In the genomic region with DNA sequence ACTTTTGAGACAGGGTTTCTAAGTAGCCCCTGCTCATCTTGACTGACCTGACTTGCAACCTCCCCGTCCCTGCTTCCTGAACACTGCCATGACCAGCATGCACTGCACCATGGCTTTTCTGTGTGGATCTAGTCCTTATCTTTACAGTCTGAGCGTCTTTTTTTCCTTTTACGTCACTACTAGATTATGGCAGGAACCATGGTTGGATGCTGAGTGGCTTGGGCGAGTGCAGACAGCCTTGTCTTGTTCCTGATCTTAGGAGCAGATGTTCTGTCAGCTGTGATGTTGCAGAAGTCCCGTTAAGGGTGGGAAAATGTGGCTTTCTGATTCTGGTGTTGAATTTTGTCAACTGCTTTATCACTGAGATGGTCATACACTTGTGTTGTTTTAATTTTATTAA, we compare ENCODE assay signal across 8 mouse cellular contexts. TPM values are rescaled to one million over a fixed set of nuclear protein-coding genes. Genes with fewer than 3 reads are reported as not detected.
DNase-seq lines count a peak whose midpoint lies in the region; ATAC-seq and TF ChIP-seq lines count a peak whose summit lies in the region.

No protein-coding gene starts in this region.

- intact Hi-C loops in heart, postnatal 14 days (cut with DNase I), result loop anchor here (2.0 kb wide), 1 partner anchor 15 kb away; no protein-coding TSS in a partner anchor

- H3K9ac ChIP-seq in intestine, embryonic 14.5 days (ENCODE audit: low read length), result no peak overlapping the region
- no peak overlapping the region for H3K9ac ChIP-seq in midbrain, postnatal 0 days (replicated peaks; ENCODE audit: low read length, poor library complexity, severe bottlenecking)

- no peak for TF ChIP-seq CTCF in midbrain, postnatal 0 days (IDR thresholded peaks at IDR 0.05)

- 28% methylated on average over 5 of the region's 5 CpGs for WGBS in forebrain, embryonic 10.5 days
- 20% methylated on average over 5 of the region's 5 CpGs for WGBS in intestine, embryonic 14.5 days
- 21% methylated on average over 5 of the region's 5 CpGs for WGBS in midbrain, postnatal 0 days

- peak overlapping the region; percentile 90 for H3K27ac ChIP-seq in forebrain, embryonic 10.5 days
- peak overlapping the region; percentile 93 for H3K27ac ChIP-seq in intestine, embryonic 14.5 days (ENCODE audit: low read depth)
- peak overlapping the region; percentile 72; the same call in 1 of the 2 replicates for H3K27ac ChIP-seq in midbrain, postnatal 0 days (ENCODE audit: low read depth, low read length)

- H3K36me3 ChIP-seq in forebrain, embryonic 10.5 days (replicated peaks), result peaks cover 21% of the 10 kb centered on the region
- H3K36me3 ChIP-seq in intestine, embryonic 14.5 days (ENCODE audit: control insufficient read depth, insufficient read depth, low read length), result no peaks in the 10 kb centered on the region
- no peaks in the 10 kb centered on the region for H3K36me3 ChIP-seq in midbrain, postnatal 0 days (ENCODE audit: insufficient read depth, low read length)

- peak; percentile 66 to 72 for DNase-seq in heart, adult 18-20 months
- no peak for DNase-seq in heart, postnatal 14 days
- no peak for DNase-seq in forebrain, embryonic 10.5 days (ENCODE audit: extremely low spot score, low spot score)
- no peak for DNase-seq in intestine, embryonic 14.5 days (ENCODE audit: low spot score)
- DNase-seq in midbrain, postnatal 0 days (ENCODE audit: low spot score), result no peak
- no peak for DNase-seq in ovary, postnatal 14 days (ENCODE audit: low spot score)
- no peak for DNase-seq in frontal cortex, postnatal 36 days (ENCODE audit: low spot score in 2 of 2)
- DNase-seq in layer of hippocampus, postnatal 10 days (ENCODE audit: low spot score in 2 of 2), result no peak

- H3K9me3 ChIP-seq in forebrain, embryonic 10.5 days, result peaks cover 2% of the 10 kb centered on the region; the same call in 1 of the 2 replicates
- no peaks in the 10 kb centered on the region for H3K9me3 ChIP-seq in intestine, embryonic 14.5 days (ENCODE audit: control insufficient read depth, low read length)
- H3K9me3 ChIP-seq in midbrain, postnatal 0 days (ENCODE audit: low read length), result no peaks in the 10 kb centered on the region

- peaks cover 80% of the 10 kb centered on the region for H3K4me1 ChIP-seq in forebrain, embryonic 10.5 days
- H3K4me1 ChIP-seq in intestine, embryonic 14.5 days (replicated peaks; ENCODE audit: control insufficient read depth, insufficient read depth, low read length), result peaks cover 38% of the 10 kb centered on the region
- H3K4me1 ChIP-seq in midbrain, postnatal 0 days (ENCODE audit: insufficient read depth, low read length), result peaks cover 14% of the 10 kb centered on the region; the same call in 1 of the 2 replicates

- no peak for ATAC-seq in intestine, embryonic 14.5 days (replicated peaks; ENCODE audit: low FRiP score, low TSS enrichment, low read depth)
- ATAC-seq in midbrain, postnatal 0 days (ENCODE audit: low FRiP score), result no peak

- H3K27me3 ChIP-seq in forebrain, embryonic 10.5 days (ENCODE audit: poor library complexity, severe bottlenecking), result no peaks in the 10 kb centered on the region
- H3K27me3 ChIP-seq in intestine, embryonic 14.5 days (replicated peaks; ENCODE audit: control insufficient read depth, insufficient read depth, low read length), result no peaks in the 10 kb centered on the region
- H3K27me3 ChIP-seq in midbrain, postnatal 0 days (ENCODE audit: insufficient read depth, low read length), result no peaks in the 10 kb centered on the region

- no peak overlapping the region for H3K4me3 ChIP-seq in forebrain, embryonic 10.5 days
- H3K4me3 ChIP-seq in intestine, embryonic 14.5 days (ENCODE audit: low read depth, low read length), result no peak overlapping the region
- no peak overlapping the region for H3K4me3 ChIP-seq in midbrain, postnatal 0 days (ENCODE audit: low read depth, low read length)

- no peak overlapping the region; the same call in 1 of the 2 replicates for H3K4me2 ChIP-seq in intestine, embryonic 14.5 days (ENCODE audit: low read length)
- H3K4me2 ChIP-seq in midbrain, postnatal 0 days (ENCODE audit: low read depth, low read length, poor library complexity, severe bottlenecking), result no peak overlapping the region

RNA-seq across cellular contexts. Expression of a gene that starts 34.1 kb away (rescaled TPM):
- total RNA-seq in heart, adult 18-20 months (2021), result 100 to 1,000 TPM; 294 to 298 TPM
- total RNA-seq in heart, postnatal 14 days (2021), result 100 to 1,000 TPM; 323 to 335 TPM
- 24.7 and 27.4 TPM in 2 replicates for polyA plus RNA-seq in forebrain, embryonic 10.5 days (2016; fragmentation: Nextera tagmentation; extraction: Ambion mirVana)
- polyA plus RNA-seq in intestine, embryonic 14.5 days (2014; fragmentation: Nextera tagmentation; extraction: Ambion mirVana), result 23.4 and 26.1 TPM in 2 replicates
- 107 and 154 TPM in 2 replicates for total RNA-seq in midbrain, postnatal 0 days (2014; rRNA removed)
- polyA plus RNA-seq in midbrain, postnatal 0 days (2015; fragmentation: Nextera tagmentation; extraction: Ambion mirVana), result 58.7 and 61.6 TPM in 2 replicates
- 100 to 1,000 TPM; 207 to 210 TPM for total RNA-seq in layer of hippocampus, postnatal 10 days (2021)

RNA-seq across cellular contexts. Expression of a gene that starts 54.4 kb away (rescaled TPM):
- under 1 TPM; 0.22 to 0.46 TPM for total RNA-seq in heart, adult 18-20 months (2021)
- total RNA-seq in heart, postnatal 14 days (2021), result 1 to 10 TPM in 1 of 2 experiments, under 1 TPM in 1; 0.49 to 1.0 TPM
- polyA plus RNA-seq in forebrain, embryonic 10.5 days (2016; fragmentation: Nextera tagmentation; extraction: Ambion mirVana), result 156 and 164 TPM in 2 replicates
- polyA plus RNA-seq in intestine, embryonic 14.5 days (2014; fragmentation: Nextera tagmentation; extraction: Ambion mirVana), result 113 and 122 TPM in 2 replicates
- 8.1 and 8.6 TPM in 2 replicates for total RNA-seq in midbrain, postnatal 0 days (2014; rRNA removed)
- polyA plus RNA-seq in midbrain, postnatal 0 days (2015; fragmentation: Nextera tagmentation; extraction: Ambion mirVana), result 68.0 and 80.0 TPM in 2 replicates
- 1 to 10 TPM; 7.7 to 9.6 TPM for total RNA-seq in layer of hippocampus, postnatal 10 days (2021)

Comparison
In these comparisons a context has a peak if more than half of its experiments do, and no peak if none do; other contexts are left out.
1. DNase-seq: peak in heart, adult 18-20 months (2 of 2); none in heart, postnatal 14 days (0 of 2), forebrain, embryonic 10.5 days (single experiment), intestine, embryonic 14.5 days (single experiment), midbrain, postnatal 0 days (single experiment), ovary, postnatal 14 days (single experiment), frontal cortex, postnatal 36 days (0 of 2) and layer of hippocampus, postnatal 10 days (0 of 2).
2. Peak in every context shown above with its lines, with median percentiles within 50 percentile points of each other: H3K27ac ChIP-seq.